Mouse (Mus musculus) liver, embryonic 11.5 days (tissue): ENCODE data around the gene Ptprt. TPM values are rescaled to one million over a fixed set of nuclear protein-coding genes. Genes with fewer than 3 reads are reported as not detected.
"Not testable (repeated sequence)": the region's sequence is repeated elsewhere in the genome, so short reads cannot be mapped to it uniquely, and the experiment has no call there.

Experiments used
- ATAC-seq: fragments of 200-750 bp; cut with Nextera tagmentation; replicated peaks from 2 replicates; pipeline ENCODE4 v1.8.0; 2017; ENCODE audit warnings: moderate number of reproducible peaks, mild to moderate bottlenecking, moderate TSS enrichment, moderate library complexity; ENCODE audit not compliant: low FRiP score
- DNase-seq: peaks from one replicate; pipeline ENCODE4 v3.0.0-alpha.2; 2017; ENCODE audit warnings: low spot score
- H3K27ac ChIP-seq: fragments of 300-500 bp; sonication (generic); 2 replicates; pipeline ENCODE4 v1.5.1; 2014; ENCODE audit warnings: mild to moderate bottlenecking, low read depth, low read length, control low read depth
- H3K27me3 ChIP-seq: fragments of 300-500 bp; sonication (generic); replicated peaks from 2 replicates; pipeline ENCODE4 v1.6.1; 2014; ENCODE audit warnings: low read length, mixed read lengths; ENCODE audit not compliant: control insufficient read depth, insufficient read depth
- H3K36me3 ChIP-seq: fragments of 300-500 bp; sonication (generic); 2 replicates; pipeline ENCODE4 v1.6.1; 2014; ENCODE audit warnings: mild to moderate bottlenecking, low read length, moderate library complexity, mixed read lengths; ENCODE audit not compliant: control insufficient read depth, insufficient read depth
- H3K4me1 ChIP-seq: fragments of 300-500 bp; sonication (generic); replicated peaks from 2 replicates; pipeline ENCODE4 v1.6.1; 2014; ENCODE audit warnings: low read length, mixed read lengths; ENCODE audit not compliant: control insufficient read depth, insufficient read depth
- H3K4me2 ChIP-seq: fragments of 300-500 bp; sonication (generic); 2 replicates; pipeline ENCODE4 v1.6.1; 2014; ENCODE audit warnings: mild to moderate bottlenecking, control low read depth, moderate library complexity
- H3K4me3 ChIP-seq: fragments of 300-500 bp; sonication (generic); 2 replicates; pipeline ENCODE4 v1.5.1; 2014; ENCODE audit warnings: low read depth, low read length, control low read depth
- H3K9ac ChIP-seq: fragments of 300-500 bp; sonication (generic); 2 replicates; pipeline ENCODE4 v1.6.1; 2014; ENCODE audit warnings: low read depth, low read length, control low read depth
- H3K9me3 ChIP-seq: fragments of 300-500 bp; sonication (generic); 2 replicates; pipeline ENCODE4 v1.6.1; 2016; ENCODE audit warnings: low read length, inconsistent platforms, mixed read lengths; ENCODE audit not compliant: control insufficient read depth
- WGBS: fragments of 180-500 bp; shearing (Covaris S2); extraction: QIAGEN DNeasy Blood & Tissue Kit; methylation state at CpG from one replicate; pipeline ENCODE4 v1.1.7; 2014; 5-methylcytosine and 5-hydroxymethylcytosine counted together
- polyA plus RNA-seq: library from polyadenylated mRNA; unstranded; fragments of >200 nt; fragmentation: Nextera tagmentation; extraction: Ambion mirVana; gene quantifications from 2 replicates; pipeline ENCODE4 v1.2.1, GENCODE M21; 2014

Ptprt gene
- polyA plus RNA-seq, 1 experiment from 2014 or later = 0.34 TPM

- Histone ChIP-seq H3K36me3 (no peaks in the 10 kb centered on the region), H3K9ac (no peak overlapping the region), H3K9me3 (no peaks in the 10 kb centered on the region), H3K4me2 (no peak overlapping the region), H3K4me3 (no peak overlapping the region), H3K27ac (no peak overlapping the region), H3K4me1 (no peaks in the 10 kb centered on the region), H3K27me3 (no peaks in the 10 kb centered on the region)
- DNase-seq (no peak), ATAC-seq (no peak)
- WGBS = 75% methylated on average over 5 of the region's 5 CpGs
These were observed 463.6 kb downstream of the Ptprt start for GRCm38 (mm10) chr2:162197316-162197715.

GRCm38 (mm10) chr2:162182621-162183475 lies 478.1 kb downstream of the Ptprt start:
- H3K27ac ChIP-seq = no peak overlapping the region
- H3K4me3 ChIP-seq = no peak overlapping the region
- H3K36me3 ChIP-seq = no peaks in the 10 kb centered on the region
- 83% methylated on average over 20 of the region's 20 CpGs for WGBS
- no peaks in the 10 kb centered on the region for H3K4me1 ChIP-seq
- DNase-seq = no peak
- no peaks in the 10 kb centered on the region for H3K27me3 ChIP-seq
- no peak overlapping the region for H3K9ac ChIP-seq
- H3K9me3 ChIP-seq = no peaks in the 10 kb centered on the region
- no peak overlapping the region for H3K4me2 ChIP-seq
- ATAC-seq = no peak

- no peak for ATAC-seq
- WGBS = 71% methylated on average over 2 of the region's 2 CpGs
- H3K4me2 ChIP-seq = no peak overlapping the region
These were observed 479.1 kb downstream of the Ptprt start for GRCm38 (mm10) chr2:162181826-162182225.

GRCm38 (mm10) chr2:162172529-162172928 lies 488.4 kb downstream of the Ptprt start:
- H3K27me3 ChIP-seq = no peaks in the 10 kb centered on the region
- H3K27ac ChIP-seq = no peak overlapping the region
- H3K9me3 ChIP-seq = no peaks in the 10 kb centered on the region
- WGBS = 55% methylated on average over 1 of the region's 1 CpGs
- ATAC-seq = no peak
- no peaks in the 10 kb centered on the region for H3K4me1 ChIP-seq
- H3K36me3 ChIP-seq = no peaks in the 10 kb centered on the region
- DNase-seq = no peak
- no peak overlapping the region for H3K4me3 ChIP-seq
- no peak overlapping the region for H3K9ac ChIP-seq
- H3K4me2 ChIP-seq = no peak overlapping the region

More at GRCm38 (mm10) chr2:162181826-162182225, 479.1 kb downstream of the Ptprt start:
- DNase-seq = no peak
- no peaks in the 10 kb centered on the region for H3K27me3 ChIP-seq
- H3K4me1 ChIP-seq = no peaks in the 10 kb centered on the region
- no peak overlapping the region for H3K27ac ChIP-seq
- H3K9me3 ChIP-seq = no peaks in the 10 kb centered on the region
- no peak overlapping the region for H3K4me3 ChIP-seq
- no peak overlapping the region for H3K9ac ChIP-seq
- H3K36me3 ChIP-seq = no peaks in the 10 kb centered on the region

- no peak overlapping the region for H3K27ac ChIP-seq
- no peak overlapping the region for H3K4me2 ChIP-seq
- no peak overlapping the region for H3K4me3 ChIP-seq
- H3K9ac ChIP-seq = no peak overlapping the region
- DNase-seq = no peak
- no peaks in the 10 kb centered on the region for H3K9me3 ChIP-seq
- no peaks in the 10 kb centered on the region for H3K4me1 ChIP-seq
- WGBS = 79% methylated on average over 3 of the region's 3 CpGs
- H3K36me3 ChIP-seq = no peaks in the 10 kb centered on the region
- ATAC-seq = no peak
- no peaks in the 10 kb centered on the region for H3K27me3 ChIP-seq
These were observed 519.0 kb downstream of the Ptprt start for GRCm38 (mm10) chr2:162141845-162142411.

- not testable (repeated sequence) for DNase-seq, H3K9me3 ChIP-seq, H3K4me2 ChIP-seq, ATAC-seq, H3K4me3 ChIP-seq, H3K27ac ChIP-seq, H3K9ac ChIP-seq, H3K36me3 ChIP-seq, H3K27me3 ChIP-seq, H3K4me1 ChIP-seq
- 84% methylated on average over 3 of the region's 3 CpGs for WGBS
These were observed 524.8 kb downstream of the Ptprt start for GRCm38 (mm10) chr2:162136176-162136575.

GRCm38 (mm10) chr2:162131607-162132304 lies 529.2 kb downstream of the Ptprt start:
- DNase-seq = no peak
- 90% methylated on average over 4 of the region's 4 CpGs for WGBS
- Histone ChIP-seq H3K27me3 (no peaks in the 10 kb centered on the region), H3K4me2 (no peak overlapping the region), H3K27ac (no peak overlapping the region), H3K4me1 (no peaks in the 10 kb centered on the region), H3K36me3 (no peaks in the 10 kb centered on the region), H3K9me3 (no peaks in the 10 kb centered on the region), H3K4me3 (no peak overlapping the region), H3K9ac (no peak overlapping the region)
- no peak for ATAC-seq

- ATAC-seq (no peak), DNase-seq (no peak)
- Histone ChIP-seq H3K27me3 (no peaks in the 10 kb centered on the region), H3K9me3 (no peaks in the 10 kb centered on the region), H3K9ac (no peak overlapping the region), H3K4me2 (no peak overlapping the region), H3K4me3 (no peak overlapping the region), H3K4me1 (no peaks in the 10 kb centered on the region), H3K36me3 (no peaks in the 10 kb centered on the region), H3K27ac (no peak overlapping the region)
- 86% methylated on average over 1 of the region's 1 CpGs for WGBS
These were observed 531.1 kb downstream of the Ptprt start for GRCm38 (mm10) chr2:162129896-162130295.
